Comparison of ENCODE assay signal across 13 mouse cellular contexts in the genomic region with DNA sequence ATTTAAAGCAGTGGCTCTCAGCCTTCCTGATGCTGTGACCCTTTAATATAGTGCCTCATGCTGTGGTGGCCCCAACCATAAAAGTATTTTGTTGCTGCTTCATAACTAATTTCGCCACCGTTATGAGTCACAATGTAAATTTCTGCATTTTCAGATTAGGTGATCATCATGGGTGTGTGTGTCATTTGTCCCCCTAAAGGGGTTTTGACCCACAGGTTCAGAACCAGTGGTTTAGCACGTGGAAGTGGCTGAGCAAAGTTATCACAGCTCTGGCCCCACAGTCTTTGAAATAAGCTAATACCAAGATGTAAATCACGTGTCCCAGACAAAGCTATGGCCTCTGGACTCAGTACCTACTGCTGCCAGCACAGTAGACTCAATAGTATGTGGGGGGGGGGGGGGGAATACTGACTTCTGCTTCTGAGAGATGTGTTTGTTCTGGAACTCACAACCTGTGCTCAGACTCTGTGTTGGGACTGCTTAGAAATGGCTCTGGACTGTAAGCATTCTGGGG.
"Had no signal": no experiment of that assay in that cellular context is flagged by ENCODE, and none has a peak within 500 bp of the region (broad histone marks: within the 10 kb centered on the region; RNA-seq: fewer than 3 reads in every experiment).

No protein-coding gene starts in this region.

- H3K27ac ChIP-seq: limb, embryonic 12.5 days; limb, embryonic 15.5 days; liver, embryonic 14.5 days; macrophage; midbrain, embryonic 13.5 days had no signal

- H3K4me3 ChIP-seq: limb, embryonic 12.5 days; limb, embryonic 15.5 days; midbrain, embryonic 13.5 days had no signal

- ATAC-seq: liver, postnatal 0 days; midbrain, embryonic 13.5 days had no signal

- DNase-seq: kidney, adult 8-10 months; kidney, postnatal 14 days; kidney, postnatal 4 days; left cerebral cortex, postnatal 4 days; liver, postnatal 0 days; lung, embryonic 14.5 days; thymus, postnatal 25 days had no signal

- H3K9ac ChIP-seq: limb, embryonic 12.5 days; limb, embryonic 15.5 days; liver, embryonic 14.5 days; liver, postnatal 0 days; lung, embryonic 14.5 days; midbrain, embryonic 13.5 days had no signal

- H3K27me3 ChIP-seq: limb, embryonic 12.5 days; limb, embryonic 15.5 days; midbrain, embryonic 13.5 days had no signal

- H3K4me1 ChIP-seq: limb, embryonic 12.5 days; midbrain, embryonic 13.5 days had no signal

- H3K4me2 ChIP-seq: limb, embryonic 12.5 days; limb, embryonic 15.5 days; liver, embryonic 11.5 days; lung, embryonic 14.5 days; midbrain, embryonic 13.5 days had no signal

- H3K9me3 ChIP-seq: limb, embryonic 12.5 days; limb, embryonic 15.5 days; midbrain, embryonic 13.5 days had no signal
